Mouse (Mus musculus) forebrain, embryonic 15.5 days (tissue): ENCODE data around the gene Adamts14. TPM values are rescaled to one million over a fixed set of nuclear protein-coding genes. Genes with fewer than 3 reads are reported as not detected.

ENCODE experiments used
- ATAC-seq: fragments of 200-750 bp; cut with Nextera tagmentation; replicated peaks from 2 replicates; pipeline ENCODE4 v1.8.0; 2017; ENCODE audit warnings: mild to moderate bottlenecking, moderate TSS enrichment, moderate library complexity
- H3K27ac ChIP-seq: fragments of 300-500 bp; sonication (generic); replicated peaks from 2 replicates; pipeline ENCODE4 v1.5.1; 2015; ENCODE audit warnings: mild to moderate bottlenecking, inconsistent platforms
- H3K27me3 ChIP-seq: fragments of 300-500 bp; sonication (generic); 2 replicates; pipeline ENCODE4 v1.6.1; 2015; ENCODE audit warnings: inconsistent platforms
- H3K36me3 ChIP-seq: fragments of 300-500 bp; sonication (generic); 2 replicates; pipeline ENCODE4 v1.6.1; 2015; ENCODE audit warnings: mild to moderate bottlenecking, inconsistent platforms
- H3K4me1 ChIP-seq: fragments of 300-500 bp; sonication (generic); 2 replicates; pipeline ENCODE4 v1.6.1; 2015; ENCODE audit warnings: inconsistent platforms
- H3K4me2 ChIP-seq: fragments of 300-500 bp; sonication (generic); replicated peaks from 2 replicates; pipeline ENCODE4 v1.6.1; 2015; ENCODE audit warnings: mild to moderate bottlenecking, inconsistent platforms
- H3K4me3 ChIP-seq: fragments of 300-500 bp; sonication (generic); 2 replicates; pipeline ENCODE4 v1.5.1; 2015; ENCODE audit warnings: mild to moderate bottlenecking, inconsistent platforms
- H3K9ac ChIP-seq: fragments of 300-500 bp; sonication (generic); replicated peaks from 2 replicates; pipeline ENCODE4 v1.6.1; 2015; ENCODE audit warnings: mild to moderate bottlenecking, inconsistent platforms
- H3K9me3 ChIP-seq: fragments of 300-500 bp; sonication (generic); 2 replicates; pipeline ENCODE4 v1.6.1; 2016; ENCODE audit warnings: inconsistent platforms
- WGBS: fragments of 180-500 bp; shearing (Covaris S2); methylation state at CpG from one replicate; pipeline ENCODE4 v1.1.7; 2015; ENCODE audit warnings: mixed read lengths; 5-methylcytosine and 5-hydroxymethylcytosine counted together
- polyA plus RNA-seq: library from polyadenylated mRNA; unstranded; fragments of >200 nt; fragmentation: Nextera tagmentation; extraction: Ambion mirVana; gene quantifications from 2 replicates; pipeline ENCODE4 v1.2.1, GENCODE M21; 2015

Adamts14 gene
- polyA plus RNA-seq, 1 experiment from 2014 or later = 0.13 TPM

- no peaks in the 10 kb centered on the region for H3K9me3 ChIP-seq
- peaks cover 9% of the 10 kb centered on the region; the same call in 1 of the 2 replicates for H3K27me3 ChIP-seq
- H3K9ac ChIP-seq = no peak overlapping the region
- H3K36me3 ChIP-seq = no peaks in the 10 kb centered on the region
- peak overlapping the region; percentile 52 for H3K4me3 ChIP-seq
- WGBS = 46% methylated on average over 7 of the region's 7 CpGs
- peaks cover 9% of the 10 kb centered on the region for H3K4me1 ChIP-seq
- peak overlapping the region; percentile 95 for H3K4me2 ChIP-seq
- H3K27ac ChIP-seq = no peak overlapping the region
- ATAC-seq = no peak
Measured at GRCm38 (mm10) chr10:61273844-61274215, 592 bp upstream of the Adamts14 start.

- Histone ChIP-seq H3K4me2 (peak overlapping the region; percentile 95), H3K36me3 (no peaks in the 10 kb centered on the region), H3K9me3 (no peaks in the 10 kb centered on the region), H3K27ac (no peak overlapping the region), H3K4me3 (peak overlapping the region; percentile 52), H3K4me1 (peaks cover 9% of the 10 kb centered on the region), H3K27me3 (peaks cover 9% of the 10 kb centered on the region; the same call in 1 of the 2 replicates), H3K9ac (peak overlapping the region; percentile 49)
- ATAC-seq = no peak
- 44% methylated on average over 5 of the region's 5 CpGs for WGBS
Measured at GRCm38 (mm10) chr10:61272631-61273030, 607 bp downstream of the Adamts14 start.

DNA sequence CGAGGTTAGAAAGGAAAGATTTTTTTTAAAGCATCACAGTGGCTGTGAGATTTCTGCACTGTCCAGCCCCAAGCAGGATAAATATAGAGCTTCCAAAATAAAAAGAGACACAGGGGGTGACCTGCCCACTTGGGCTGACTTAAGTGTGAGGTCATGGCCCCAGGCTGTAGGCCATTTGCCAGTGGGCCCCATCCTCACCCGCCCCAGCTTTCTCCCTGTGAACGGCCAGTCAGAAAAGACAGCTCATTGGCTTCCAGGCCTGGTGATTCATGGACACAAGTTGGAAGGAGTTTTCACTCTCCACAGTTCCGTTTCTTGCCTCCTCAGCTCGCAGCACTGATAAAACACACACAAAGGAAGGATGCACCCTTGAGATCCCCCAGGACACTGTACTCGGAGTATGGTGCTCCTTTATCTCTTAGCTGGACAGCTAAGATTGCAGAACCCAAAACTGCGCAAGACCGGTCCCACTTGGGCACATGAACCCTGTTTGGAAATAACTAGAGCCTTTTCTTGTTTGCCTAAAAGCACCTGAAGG lies 1.1 kb downstream of the Adamts14 start:
- Histone ChIP-seq H3K9me3 (no peaks in the 10 kb centered on the region), H3K4me1 (peaks cover 9% of the 10 kb centered on the region), H3K9ac (no peak overlapping the region), H3K27me3 (peaks cover 9% of the 10 kb centered on the region; the same call in 1 of the 2 replicates), H3K36me3 (no peaks in the 10 kb centered on the region), H3K4me2 (no peak overlapping the region), H3K27ac (no peak overlapping the region), H3K4me3 (no peak overlapping the region)
- WGBS = 62% methylated on average over 8 of the region's 8 CpGs
- ATAC-seq = no peak

GRCm38 (mm10) chr10:61267378-61267777 lies 5.9 kb downstream of the Adamts14 start:
- Histone ChIP-seq H3K36me3 (no peaks in the 10 kb centered on the region), H3K4me1 (no peaks in the 10 kb centered on the region)
- 80% methylated on average over 5 of the region's 5 CpGs for WGBS

DNA sequence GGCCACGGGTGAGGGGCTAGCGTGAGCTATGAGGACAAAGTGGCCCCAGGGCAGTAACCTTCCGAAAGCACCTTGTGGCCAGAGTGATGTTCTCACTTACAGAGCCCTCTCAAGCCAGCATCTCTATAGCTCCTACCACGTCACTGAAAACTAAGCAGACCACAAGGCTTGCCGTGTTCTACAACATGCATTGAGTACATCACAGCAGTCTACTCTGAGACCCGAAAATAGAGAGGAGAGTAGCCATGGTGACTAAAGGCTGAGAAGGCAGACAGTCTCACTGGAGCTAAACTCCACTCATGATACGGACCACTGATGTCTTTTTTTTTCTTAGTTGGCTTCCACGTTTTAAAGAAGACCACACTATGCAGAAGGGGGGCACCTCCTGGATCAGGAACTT lies 9.6 kb downstream of the Adamts14 start:
- no peaks in the 10 kb centered on the region for H3K9me3 ChIP-seq
- no peaks in the 10 kb centered on the region for H3K27me3 ChIP-seq
- H3K27ac ChIP-seq = no peak overlapping the region
- H3K36me3 ChIP-seq = no peaks in the 10 kb centered on the region
- H3K4me2 ChIP-seq = no peak overlapping the region
- H3K4me1 ChIP-seq = no peaks in the 10 kb centered on the region
- H3K4me3 ChIP-seq = no peak overlapping the region
- ATAC-seq = no peak
- WGBS = 85% methylated on average over 8 of the region's 8 CpGs
- no peak overlapping the region for H3K9ac ChIP-seq

More at GRCm38 (mm10) chr10:61267378-61267777, 5.9 kb downstream of the Adamts14 start:
- no peak for ATAC-seq
- H3K4me3 ChIP-seq = no peak overlapping the region
- no peak overlapping the region for H3K27ac ChIP-seq
- no peak overlapping the region for H3K4me2 ChIP-seq
- H3K27me3 ChIP-seq = peaks cover 7% of the 10 kb centered on the region; the same call in 1 of the 2 replicates
- no peak overlapping the region for H3K9ac ChIP-seq
- H3K9me3 ChIP-seq = no peaks in the 10 kb centered on the region

DNA sequence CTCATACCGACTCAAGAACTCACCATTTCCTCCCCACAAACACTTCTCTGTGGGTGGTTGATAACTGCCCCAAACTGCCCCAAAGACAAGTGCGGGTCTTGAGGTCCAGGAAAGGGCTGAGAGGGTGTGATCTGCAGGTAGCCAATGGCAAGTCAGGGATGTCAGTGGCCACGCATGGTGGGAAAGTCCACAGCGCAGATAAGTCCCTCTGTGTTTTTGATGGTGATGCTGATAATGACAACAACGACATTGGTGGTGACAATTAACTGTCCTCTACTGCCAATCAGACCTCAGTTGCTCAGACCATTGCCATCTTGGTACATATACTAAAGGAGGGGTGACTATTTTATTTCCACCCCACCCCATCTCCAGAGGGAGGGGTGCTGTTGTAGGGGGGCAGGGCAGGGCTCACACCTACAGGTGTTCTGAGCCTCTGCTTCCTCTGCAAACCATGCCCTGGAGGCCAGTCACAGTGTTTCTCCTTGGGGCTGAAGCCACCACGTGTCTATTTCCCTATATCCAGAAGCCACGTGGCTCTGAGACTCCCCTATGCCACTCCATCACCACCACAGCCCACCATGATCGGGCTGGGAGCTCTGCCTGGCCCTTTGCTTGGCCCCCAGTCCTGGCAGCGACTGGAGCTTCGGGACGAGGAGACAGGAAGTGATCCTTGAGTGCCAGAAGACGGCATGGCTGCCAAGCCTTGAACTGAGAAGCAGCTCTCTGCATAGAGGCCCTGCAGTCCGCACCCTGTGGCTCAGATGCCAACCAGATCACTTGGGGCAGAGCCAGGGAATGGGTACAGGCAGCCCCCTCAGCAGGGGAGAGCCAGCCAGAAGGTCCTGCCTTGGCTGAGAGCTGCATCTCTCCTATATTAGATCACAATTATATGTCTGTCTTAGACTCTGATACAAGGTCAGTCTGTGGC lies 11.7 kb downstream of the Adamts14 start:
- H3K27me3 ChIP-seq = no peaks in the 10 kb centered on the region
- 78% methylated on average over 13 of the region's 13 CpGs for WGBS
- H3K27ac ChIP-seq = no peak overlapping the region
- H3K4me2 ChIP-seq = no peak overlapping the region
- no peaks in the 10 kb centered on the region for H3K9me3 ChIP-seq
- H3K4me1 ChIP-seq = no peaks in the 10 kb centered on the region
- no peaks in the 10 kb centered on the region for H3K36me3 ChIP-seq
- no peak overlapping the region for H3K4me3 ChIP-seq
- no peak for ATAC-seq
- no peak overlapping the region for H3K9ac ChIP-seq

GRCm38 (mm10) chr10:61258131-61258530 lies 15.1 kb downstream of the Adamts14 start:
- H3K27ac ChIP-seq = no peak overlapping the region
- H3K27me3 ChIP-seq = no peaks in the 10 kb centered on the region
- no peak overlapping the region for H3K9ac ChIP-seq
- no peak overlapping the region for H3K4me3 ChIP-seq
- H3K4me2 ChIP-seq = no peak overlapping the region
- WGBS = 88% methylated on average over 1 of the region's 1 CpGs
- no peak for ATAC-seq
- H3K4me1 ChIP-seq = peaks cover 15% of the 10 kb centered on the region
- H3K9me3 ChIP-seq = no peaks in the 10 kb centered on the region
- no peaks in the 10 kb centered on the region for H3K36me3 ChIP-seq

DNA sequence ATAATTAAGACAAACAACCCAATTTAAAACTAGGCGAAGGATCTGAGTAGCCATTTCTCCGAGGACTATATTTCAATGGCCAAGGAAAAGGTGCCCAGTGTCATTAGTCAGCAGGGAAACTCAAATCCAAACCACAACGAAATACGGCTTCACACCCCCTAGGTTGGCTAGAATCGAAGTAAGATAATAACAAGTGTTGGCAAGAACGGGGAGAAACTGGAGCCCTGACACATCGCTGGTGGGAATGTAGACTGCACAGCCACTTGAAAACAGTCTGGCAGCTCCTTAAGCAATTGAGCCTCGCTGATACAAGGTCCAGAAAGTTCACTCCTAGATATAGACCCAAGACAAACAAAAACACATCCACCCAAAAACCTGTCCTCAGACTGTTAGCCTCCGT lies 16.6 kb downstream of the Adamts14 start:
- peaks cover 15% of the 10 kb centered on the region for H3K4me1 ChIP-seq
- no peak overlapping the region for H3K27ac ChIP-seq
- no peak for ATAC-seq
- no peak overlapping the region for H3K9ac ChIP-seq
- H3K4me3 ChIP-seq = no peak overlapping the region
- no peaks in the 10 kb centered on the region for H3K27me3 ChIP-seq
- H3K4me2 ChIP-seq = no peak overlapping the region
- H3K9me3 ChIP-seq = no peaks in the 10 kb centered on the region
- no peaks in the 10 kb centered on the region for H3K36me3 ChIP-seq
- WGBS = 92% methylated on average over 9 of the region's 9 CpGs

GRCm38 (mm10) chr10:61255190-61255589 lies 18.0 kb downstream of the Adamts14 start:
- H3K9me3 ChIP-seq = no peaks in the 10 kb centered on the region
- no peak for ATAC-seq
- H3K27me3 ChIP-seq = no peaks in the 10 kb centered on the region
- peaks cover 15% of the 10 kb centered on the region for H3K4me1 ChIP-seq
- WGBS = 67% methylated on average over 8 of the region's 8 CpGs
- H3K9ac ChIP-seq = no peak overlapping the region
- peak overlapping the region; percentile 49 for H3K27ac ChIP-seq
- H3K4me3 ChIP-seq = no peak overlapping the region
- no peak overlapping the region for H3K4me2 ChIP-seq
- no peaks in the 10 kb centered on the region for H3K36me3 ChIP-seq

DNA sequence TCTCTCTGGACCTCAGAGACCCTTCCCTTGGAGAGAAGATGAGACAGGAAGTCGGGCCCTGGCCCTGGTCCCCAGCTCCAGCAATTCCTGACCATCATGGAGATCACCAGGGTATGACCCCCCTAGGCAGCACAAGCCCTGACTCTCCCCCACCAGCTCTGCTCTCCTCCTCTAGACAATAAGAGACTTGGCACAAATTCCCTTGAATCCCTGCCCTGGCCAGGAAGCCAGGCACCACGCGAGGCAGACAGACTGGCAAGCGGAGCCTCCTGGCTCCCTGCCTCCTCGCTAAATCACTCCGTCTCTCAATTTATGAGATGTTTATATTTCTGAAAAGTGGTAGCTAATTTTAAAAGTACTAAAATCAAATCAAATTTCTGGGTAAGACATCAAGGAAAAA lies 18.5 kb downstream of the Adamts14 start:
- peak overlapping the region; percentile 49; the same call in 1 of the 2 replicates for H3K27ac ChIP-seq
- H3K9me3 ChIP-seq = no peaks in the 10 kb centered on the region
- H3K36me3 ChIP-seq = no peaks in the 10 kb centered on the region
- WGBS = 57% methylated on average over 6 of the region's 6 CpGs
- H3K4me1 ChIP-seq = peaks cover 17% of the 10 kb centered on the region
- H3K4me2 ChIP-seq = no peak overlapping the region
- no peak overlapping the region for H3K4me3 ChIP-seq
- no peaks in the 10 kb centered on the region for H3K27me3 ChIP-seq
- no peak overlapping the region for H3K9ac ChIP-seq
- ATAC-seq = no peak; the same call in 1 of the 2 replicates

GRCm38 (mm10) chr10:61249951-61250350 lies 23.3 kb downstream of the Adamts14 start:
- H3K4me1 ChIP-seq = peaks cover 9% of the 10 kb centered on the region
- H3K27me3 ChIP-seq = no peaks in the 10 kb centered on the region
- ATAC-seq = no peak
- no peaks in the 10 kb centered on the region for H3K9me3 ChIP-seq
- H3K4me3 ChIP-seq = no peak overlapping the region
- H3K36me3 ChIP-seq = no peaks in the 10 kb centered on the region
- WGBS = 17% methylated on average over 2 of the region's 2 CpGs
- H3K4me2 ChIP-seq = no peak overlapping the region
- no peak overlapping the region for H3K27ac ChIP-seq
- no peak overlapping the region for H3K9ac ChIP-seq

GRCm38 (mm10) chr10:61248596-61249114 lies 24.6 kb downstream of the Adamts14 start:
- H3K27ac ChIP-seq = no peak overlapping the region
- 0 out of 2 replicates have a peak, but pooled peaks cover 3% of the 10 kb centered on the region for H3K4me1 ChIP-seq
- no peaks in the 10 kb centered on the region for H3K27me3 ChIP-seq
- 80% methylated on average over 13 of the region's 13 CpGs for WGBS
- no peaks in the 10 kb centered on the region for H3K9me3 ChIP-seq
- no peak for ATAC-seq
- H3K4me3 ChIP-seq = no peak overlapping the region
- no peak overlapping the region for H3K9ac ChIP-seq
- H3K36me3 ChIP-seq = no peaks in the 10 kb centered on the region
- H3K4me2 ChIP-seq = no peak overlapping the region
